Mouse (Mus musculus) stomach, postnatal 0 days (tissue): ENCODE data around the gene Krt18.

Experiments used
- CTCF ChIP-seq: IDR thresholded peaks from 2 replicates; pipeline ENCODE4 v1.5.1; 2016; ENCODE audit warnings: antibody characterized with exemption, low read depth, mild to moderate bottlenecking, moderate library complexity
- EP300 ChIP-seq: optimal IDR thresholded peaks from 2 replicates; pipeline ENCODE3; 2016; ENCODE audit warnings: antibody characterized with exemption

- TF ChIP-seq CTCF = peak; percentile 75
- no peak for TF ChIP-seq EP300
Observed at GRCm38 (mm10) chr15:102004189-102004588, 23.8 kb upstream of the Krt18 start, which contains the start of gene Krt8.
